Mouse (Mus musculus) lung, adult 18-20 months (tissue): ENCODE data around the gene Fam24a.

Source experiments
- DNase-seq, 2 experiments: peaks; one replicate each; pipeline ENCODE4 v3.0.0; 2022; ENCODE audit warnings: mixed read lengths in 2 of 2

Fam24a gene

GRCm38 (mm10) chr7:131333564-131333963 lies at the start of gene Fam24a:
Gene Fam24a (plus strand): TSS chr7:131333864.
- no peak for DNase-seq

- no peak for DNase-seq
Observed at GRCm38 (mm10) chr7:131297151-131297550, 36.5 kb upstream of the Fam24a start.

GRCm38 (mm10) chr7:131303340-131303739 lies 30.3 kb upstream of the Fam24a start:
- DNase-seq, result peak; percentile 18 to 58

- DNase-seq, result no peak
Observed at GRCm38 (mm10) chr7:131306733-131307132, 26.9 kb upstream of the Fam24a start.

GRCm38 (mm10) chr7:131314493-131314892 lies 19.2 kb upstream of the Fam24a start:
- no peak for DNase-seq

- DNase-seq, result no peak
Observed at GRCm38 (mm10) chr7:131317587-131317986, 16.1 kb upstream of the Fam24a start.

GRCm38 (mm10) chr7:131318340-131318739 lies 15.3 kb upstream of the Fam24a start:
- DNase-seq, result no peak

- DNase-seq, result no peak
Observed at GRCm38 (mm10) chr7:131322192-131322591, 11.5 kb upstream of the Fam24a start, which contains the start of gene Cuzd1. Gene Cuzd1 (minus strand): TSS chr7:131322292.

- DNase-seq, result no peak
Observed at GRCm38 (mm10) chr7:131327054-131327453, 6.6 kb upstream of the Fam24a start.

- DNase-seq, result no peak
Observed at GRCm38 (mm10) chr7:131329416-131329815, 4.2 kb upstream of the Fam24a start, which contains the start of gene Fam24b. Gene Fam24b (minus strand): TSS chr7:131329516.

- DNase-seq, result no peak
Observed at GRCm38 (mm10) chr7:131331688-131332087, 2.0 kb upstream of the Fam24a start.

GRCm38 (mm10) chr7:131337502-131338068 lies 3.9 kb downstream of the Fam24a start:
- DNase-seq, result no peak

- DNase-seq, result no peak
Observed at GRCm38 (mm10) chr7:131345856-131346541, 12.3 kb downstream of the Fam24a start.

- no peak for DNase-seq
Observed at GRCm38 (mm10) chr7:131356105-131356504, 22.4 kb downstream of the Fam24a start.

GRCm38 (mm10) chr7:131362269-131362614 lies 28.6 kb downstream of the Fam24a start:
- no peak for DNase-seq

GRCm38 (mm10) chr7:131362615-131363300 lies 29.1 kb downstream of the Fam24a start, which contains the start of gene 2310057M21Rik:
Gene 2310057M21Rik (minus strand): TSS chr7:131362759.
- peak; percentile 95 to 97 for DNase-seq

GRCm38 (mm10) chr7:131364131-131364530 lies 30.5 kb downstream of the Fam24a start:
- no peak for DNase-seq

GRCm38 (mm10) chr7:131370648-131371469 lies 37.2 kb downstream of the Fam24a start, which contains the start of gene Pstk:
Gene Pstk (plus strand): TSS chr7:131371141.
- peak; percentile 87 for DNase-seq

- DNase-seq, result no peak
Observed at GRCm38 (mm10) chr7:131371470-131371860, 37.8 kb downstream of the Fam24a start.

GRCm38 (mm10) chr7:131371880-131372651 lies 38.4 kb downstream of the Fam24a start:
- no peak for DNase-seq
